Mouse (Mus musculus): ENCODE data around the gene Abtb2. TPM values are rescaled to one million over a fixed set of nuclear protein-coding genes. Genes with fewer than 3 reads are reported as not detected.
A peak's percentile ranks its signal among the peaks of the same experiment; 100 is the strongest.

The Abtb2 gene
- polyA plus RNA-seq, 1 experiment from 2014 or later = 15.6 TPM

GRCm38 (mm10) chr2:103589400-103589799 lies 23.3 kb downstream of the Abtb2 start:
- peaks cover 75% of the 10 kb centered on the region for H3K4me1 ChIP-seq (ENCODE audit: control insufficient read depth, insufficient read depth, low read length)
- 66% methylated on average over 4 of the region's 4 CpGs for WGBS (ENCODE audit: insufficient replicate concordance)
- no peak for ATAC-seq (replicated peaks; ENCODE audit: insufficient number of reproducible peaks, low FRiP score, low TSS enrichment)
- no peak overlapping the region for H3K4me3 ChIP-seq (ENCODE audit: low read depth, low read length)
- no peak overlapping the region; the same call in 1 of the 2 replicates for H3K4me2 ChIP-seq
- no peak overlapping the region for H3K27ac ChIP-seq (ENCODE audit: low read depth, low read length)
- no peaks in the 10 kb centered on the region for H3K36me3 ChIP-seq (ENCODE audit: control insufficient read depth, insufficient read depth, low read length)
- H3K9ac ChIP-seq (ENCODE audit: low read depth, low read length) = no peak overlapping the region
- no peaks in the 10 kb centered on the region for H3K27me3 ChIP-seq (ENCODE audit: control insufficient read depth, insufficient read depth, low read length)
- no peaks in the 10 kb centered on the region for H3K9me3 ChIP-seq (replicated peaks; ENCODE audit: control insufficient read depth, low read length)

GRCm38 (mm10) chr2:103590645-103591044 lies 24.5 kb downstream of the Abtb2 start:
- H3K9ac ChIP-seq (ENCODE audit: low read depth, low read length) = no peak overlapping the region
- ATAC-seq (replicated peaks; ENCODE audit: insufficient number of reproducible peaks, low FRiP score, low TSS enrichment) = no peak
- no peaks in the 10 kb centered on the region for H3K36me3 ChIP-seq (ENCODE audit: control insufficient read depth, insufficient read depth, low read length)
- H3K27me3 ChIP-seq (ENCODE audit: control insufficient read depth, insufficient read depth, low read length) = no peaks in the 10 kb centered on the region
- 74% methylated on average over 7 of the region's 7 CpGs for WGBS (ENCODE audit: insufficient replicate concordance)
- H3K4me1 ChIP-seq (ENCODE audit: control insufficient read depth, insufficient read depth, low read length) = peaks cover 81% of the 10 kb centered on the region
- no peak overlapping the region for H3K4me3 ChIP-seq (ENCODE audit: low read depth, low read length)
- no peak overlapping the region for H3K27ac ChIP-seq (ENCODE audit: low read depth, low read length)
- H3K9me3 ChIP-seq (replicated peaks; ENCODE audit: control insufficient read depth, low read length) = no peaks in the 10 kb centered on the region
- H3K4me2 ChIP-seq = no peak overlapping the region

GRCm38 (mm10) chr2:103591742-103592590 lies 25.9 kb downstream of the Abtb2 start:
- Histone ChIP-seq H3K4me2 (peak overlapping the region; percentile 43), H3K36me3 (ENCODE audit: control insufficient read depth, insufficient read depth, low read length) (no peaks in the 10 kb centered on the region), H3K9ac (ENCODE audit: low read depth, low read length) (no peak overlapping the region), H3K9me3 (replicated peaks; ENCODE audit: control insufficient read depth, low read length) (no peaks in the 10 kb centered on the region), H3K27me3 (ENCODE audit: control insufficient read depth, insufficient read depth, low read length) (no peaks in the 10 kb centered on the region), H3K4me3 (ENCODE audit: low read depth, low read length) (no peak overlapping the region), H3K4me1 (ENCODE audit: control insufficient read depth, insufficient read depth, low read length) (peaks cover 87% of the 10 kb centered on the region), H3K27ac (ENCODE audit: low read depth, low read length) (peak overlapping the region; percentile 73)
- peak; percentile 76; the same call in 1 of the 2 replicates for ATAC-seq (replicated peaks; ENCODE audit: insufficient number of reproducible peaks, low FRiP score, low TSS enrichment)
- 28% methylated on average over 9 of the region's 9 CpGs for WGBS (ENCODE audit: insufficient replicate concordance)

GRCm38 (mm10) chr2:103592591-103592929 lies 26.4 kb downstream of the Abtb2 start:
- ATAC-seq (replicated peaks; ENCODE audit: insufficient number of reproducible peaks, low FRiP score, low TSS enrichment) = no peak
- Histone ChIP-seq H3K27ac (ENCODE audit: low read depth, low read length) (peak overlapping the region; percentile 73), H3K9ac (ENCODE audit: low read depth, low read length) (no peak overlapping the region), H3K4me2 (peak overlapping the region; percentile 43), H3K36me3 (ENCODE audit: control insufficient read depth, insufficient read depth, low read length) (no peaks in the 10 kb centered on the region), H3K9me3 (replicated peaks; ENCODE audit: control insufficient read depth, low read length) (no peaks in the 10 kb centered on the region), H3K4me3 (ENCODE audit: low read depth, low read length) (no peak overlapping the region), H3K4me1 (ENCODE audit: control insufficient read depth, insufficient read depth, low read length) (peaks cover 87% of the 10 kb centered on the region), H3K27me3 (ENCODE audit: control insufficient read depth, insufficient read depth, low read length) (no peaks in the 10 kb centered on the region)
- 30% methylated on average over 3 of the region's 3 CpGs for WGBS (ENCODE audit: insufficient replicate concordance)

GRCm38 (mm10) chr2:103594592-103595011 lies 28.5 kb downstream of the Abtb2 start:
- H3K4me3 ChIP-seq (ENCODE audit: low read depth, low read length) = no peak overlapping the region
- no peak for ATAC-seq (replicated peaks; ENCODE audit: insufficient number of reproducible peaks, low FRiP score, low TSS enrichment)
- 53% methylated on average over 6 of the region's 6 CpGs for WGBS (ENCODE audit: insufficient replicate concordance)

GRCm38 (mm10) chr2:103595028-103595651 lies 29.0 kb downstream of the Abtb2 start:
- Histone ChIP-seq H3K36me3 (ENCODE audit: control insufficient read depth, insufficient read depth, low read length) (no peaks in the 10 kb centered on the region), H3K4me3 (ENCODE audit: low read depth, low read length) (no peak overlapping the region), H3K9me3 (replicated peaks; ENCODE audit: control insufficient read depth, low read length) (no peaks in the 10 kb centered on the region), H3K27ac (ENCODE audit: low read depth, low read length) (peak overlapping the region; percentile 46; the same call in 1 of the 2 replicates), H3K4me2 (peak overlapping the region; percentile 1; the same call in 1 of the 2 replicates), H3K4me1 (ENCODE audit: control insufficient read depth, insufficient read depth, low read length) (peaks cover 93% of the 10 kb centered on the region), H3K9ac (ENCODE audit: low read depth, low read length) (no peak overlapping the region), H3K27me3 (ENCODE audit: control insufficient read depth, insufficient read depth, low read length) (no peaks in the 10 kb centered on the region)
- WGBS (ENCODE audit: insufficient replicate concordance) = 49% methylated on average over 5 of the region's 5 CpGs
- no peak for ATAC-seq (replicated peaks; ENCODE audit: insufficient number of reproducible peaks, low FRiP score, low TSS enrichment)

More at GRCm38 (mm10) chr2:103594592-103595011, 28.5 kb downstream of the Abtb2 start:
- peak overlapping the region; percentile 46; the same call in 1 of the 2 replicates for H3K27ac ChIP-seq (ENCODE audit: low read depth, low read length)
- H3K27me3 ChIP-seq (ENCODE audit: control insufficient read depth, insufficient read depth, low read length) = no peaks in the 10 kb centered on the region
- peak overlapping the region; percentile 1; the same call in 1 of the 2 replicates for H3K4me2 ChIP-seq
- H3K4me1 ChIP-seq (ENCODE audit: control insufficient read depth, insufficient read depth, low read length) = peaks cover 93% of the 10 kb centered on the region
- no peaks in the 10 kb centered on the region for H3K9me3 ChIP-seq (replicated peaks; ENCODE audit: control insufficient read depth, low read length)
- no peak overlapping the region for H3K9ac ChIP-seq (ENCODE audit: low read depth, low read length)
- H3K36me3 ChIP-seq (ENCODE audit: control insufficient read depth, insufficient read depth, low read length) = no peaks in the 10 kb centered on the region

GRCm38 (mm10) chr2:103599296-103599695 lies 33.2 kb downstream of the Abtb2 start:
- H3K9me3 ChIP-seq (replicated peaks; ENCODE audit: control insufficient read depth, low read length) = no peaks in the 10 kb centered on the region
- peaks cover 93% of the 10 kb centered on the region for H3K4me1 ChIP-seq (ENCODE audit: control insufficient read depth, insufficient read depth, low read length)
- no peak overlapping the region for H3K9ac ChIP-seq (ENCODE audit: low read depth, low read length)
- ATAC-seq (replicated peaks; ENCODE audit: insufficient number of reproducible peaks, low FRiP score, low TSS enrichment) = no peak
- peak overlapping the region; percentile 33 for H3K4me2 ChIP-seq
- 79% methylated on average over 1 of the region's 1 CpGs for WGBS (ENCODE audit: insufficient replicate concordance)
- peak overlapping the region; percentile 84; the same call in 1 of the 2 replicates for H3K27ac ChIP-seq (ENCODE audit: low read depth, low read length)
- H3K36me3 ChIP-seq (ENCODE audit: control insufficient read depth, insufficient read depth, low read length) = no peaks in the 10 kb centered on the region
- H3K27me3 ChIP-seq (ENCODE audit: control insufficient read depth, insufficient read depth, low read length) = no peaks in the 10 kb centered on the region
- no peak overlapping the region for H3K4me3 ChIP-seq (ENCODE audit: low read depth, low read length)

GRCm38 (mm10) chr2:103600165-103600891 lies 34.2 kb downstream of the Abtb2 start:
- WGBS (ENCODE audit: insufficient replicate concordance) = 40% methylated on average over 8 of the region's 8 CpGs
- Histone ChIP-seq H3K4me3 (ENCODE audit: low read depth, low read length) (no peak overlapping the region), H3K4me1 (ENCODE audit: control insufficient read depth, insufficient read depth, low read length) (peaks cover 89% of the 10 kb centered on the region), H3K36me3 (ENCODE audit: control insufficient read depth, insufficient read depth, low read length) (no peaks in the 10 kb centered on the region), H3K9ac (ENCODE audit: low read depth, low read length) (no peak overlapping the region), H3K9me3 (replicated peaks; ENCODE audit: control insufficient read depth, low read length) (no peaks in the 10 kb centered on the region), H3K4me2 (peak overlapping the region; percentile 33), H3K27ac (ENCODE audit: low read depth, low read length) (peak overlapping the region; percentile 84), H3K27me3 (ENCODE audit: control insufficient read depth, insufficient read depth, low read length) (no peaks in the 10 kb centered on the region)
- no peak; the same call in 1 of the 2 replicates for ATAC-seq (replicated peaks; ENCODE audit: insufficient number of reproducible peaks, low FRiP score, low TSS enrichment)
